Mouse (Mus musculus) liver, postnatal 0 days (tissue): ENCODE data around the gene Ksr2. TPM values are rescaled to one million over a fixed set of nuclear protein-coding genes. Genes with fewer than 3 reads are reported as not detected.

Source experiments
- ATAC-seq: fragments of 200-750 bp; cut with Nextera tagmentation; 2 replicates; pipeline ENCODE4 v1.8.0; 2017; ENCODE audit warnings: mild to moderate bottlenecking, moderate library complexity
- DNase-seq: peaks from one replicate; pipeline ENCODE4 v3.0.0-alpha.2; 2016
- H3K27ac ChIP-seq: fragments of 300-500 bp; sonication (generic); 2 replicates; pipeline ENCODE4 v1.5.1; 2014; ENCODE audit warnings: antibody characterized with exemption, moderate library complexity, mild to moderate bottlenecking, low read depth
- H3K27me3 ChIP-seq: fragments of 300-500 bp; sonication (generic); 2 replicates; pipeline ENCODE4 v1.6.1; 2014; ENCODE audit warnings: low read length, control low read depth, mixed read lengths; ENCODE audit not compliant: insufficient read depth
- H3K36me3 ChIP-seq: fragments of 300-500 bp; sonication (generic); replicated peaks from 2 replicates; pipeline ENCODE4 v1.6.1; 2014; ENCODE audit warnings: mild to moderate bottlenecking, control low read depth, low read length, moderate library complexity, mixed read lengths; ENCODE audit not compliant: insufficient read depth
- H3K4me1 ChIP-seq: fragments of 300-500 bp; sonication (generic); 2 replicates; pipeline ENCODE4 v1.6.1; 2014; ENCODE audit warnings: antibody characterized with exemption, mild to moderate bottlenecking, control low read depth; ENCODE audit not compliant: insufficient read depth
- H3K4me2 ChIP-seq: fragments of 300-500 bp; sonication (generic); 2 replicates; pipeline ENCODE4 v1.6.1; 2014; ENCODE audit warnings: low read depth, mild to moderate bottlenecking, low read length, moderate library complexity, mixed read lengths
- H3K4me3 ChIP-seq: fragments of 300-500 bp; sonication (generic); 2 replicates; pipeline ENCODE4 v1.5.1; 2014; ENCODE audit warnings: low read depth, low read length
- H3K9ac ChIP-seq: fragments of 300-500 bp; sonication (generic); replicated peaks from 2 replicates; pipeline ENCODE4 v1.6.1; 2014; ENCODE audit warnings: mild to moderate bottlenecking, moderate library complexity
- H3K9me3 ChIP-seq: fragments of 300-500 bp; sonication (generic); 2 replicates; pipeline ENCODE4 v1.6.1; 2016; ENCODE audit warnings: mild to moderate bottlenecking, control low read depth, low read length, mixed read lengths
- CTCF ChIP-seq: sonication (generic); IDR thresholded peaks from 2 replicates; pipeline ENCODE4 v1.5.1; 2016; ENCODE audit warnings: antibody characterized with exemption, low read depth
- EP300 ChIP-seq: IDR thresholded peaks from 2 replicates; pipeline ENCODE4 v1.6.1; 2016; ENCODE audit warnings: antibody characterized with exemption, low read depth, mild to moderate bottlenecking
- WGBS: fragments of 180-500 bp; shearing (Covaris S2); extraction: QIAGEN DNeasy Blood & Tissue Kit; methylation state at CpG from one replicate; pipeline ENCODE4 v1.1.7; 2014; ENCODE audit not compliant: insufficient replicate concordance; 5-methylcytosine and 5-hydroxymethylcytosine counted together
- polyA plus RNA-seq: library from polyadenylated mRNA; unstranded; fragments of >200 nt; fragmentation: Nextera tagmentation; extraction: Ambion mirVana; gene quantifications from 2 replicates; pipeline ENCODE4 v1.2.1, GENCODE M21; 2015

Ksr2 gene
- polyA plus RNA-seq, 1 experiment from 2014 or later = 0.09 TPM

DNA sequence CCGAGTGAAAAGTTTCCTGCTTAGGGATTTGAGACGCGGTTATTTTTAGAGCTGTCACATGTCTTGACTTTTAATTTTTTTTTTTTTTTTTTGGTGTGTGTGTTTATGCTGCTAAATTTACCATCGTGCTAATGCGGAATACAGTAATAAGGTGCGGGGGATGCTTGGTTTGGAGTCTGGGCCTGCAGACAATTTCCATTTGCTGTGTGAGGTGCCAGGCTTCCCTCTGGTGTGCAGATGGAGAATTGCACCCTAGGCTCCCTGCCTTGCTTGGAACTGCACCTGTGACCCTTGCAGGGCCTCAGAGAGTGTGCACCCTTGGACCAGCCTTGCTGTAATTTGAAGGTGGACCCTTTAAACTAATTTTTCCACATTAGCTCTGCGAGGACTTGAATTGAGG lies 80.1 kb downstream of the Ksr2 start:
- no peak overlapping the region for H3K4me2 ChIP-seq
- ATAC-seq = peak; percentile 45; the same call in 1 of the 2 replicates
- H3K9me3 ChIP-seq = no peaks in the 10 kb centered on the region
- no peaks in the 10 kb centered on the region for H3K27me3 ChIP-seq
- H3K4me3 ChIP-seq = no peak overlapping the region
- H3K9ac ChIP-seq = no peak overlapping the region
- DNase-seq = peak; percentile 64
- H3K4me1 ChIP-seq = no peaks in the 10 kb centered on the region
- TF ChIP-seq CTCF (peak; percentile 86), EP300 (no peak)
- H3K27ac ChIP-seq = no peak overlapping the region
- 20% methylated on average over 7 of the region's 7 CpGs for WGBS
- no peaks in the 10 kb centered on the region for H3K36me3 ChIP-seq

DNA sequence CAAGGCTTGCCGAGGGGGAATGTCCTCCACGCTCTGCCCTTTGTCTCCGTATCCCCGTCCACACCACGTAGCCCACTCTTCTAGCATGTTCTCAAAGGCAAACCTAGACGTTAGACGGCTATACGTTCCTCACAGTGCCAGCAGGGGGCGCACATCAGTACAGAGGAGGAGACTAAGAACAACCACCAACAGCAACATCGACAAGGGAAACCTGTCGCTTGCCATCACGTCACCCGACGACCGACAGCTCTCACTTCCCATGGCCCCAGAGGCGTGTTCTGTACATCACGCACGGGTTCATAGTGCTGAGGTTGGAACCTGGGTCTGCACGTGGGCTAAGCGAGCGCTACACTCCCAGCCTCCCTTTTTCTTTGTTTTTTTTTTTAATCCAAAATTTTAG lies 83.3 kb downstream of the Ksr2 start:
- Histone ChIP-seq H3K27ac (no peak overlapping the region), H3K27me3 (no peaks in the 10 kb centered on the region), H3K9ac (no peak overlapping the region), H3K4me1 (no peaks in the 10 kb centered on the region), H3K4me2 (no peak overlapping the region), H3K9me3 (no peaks in the 10 kb centered on the region), H3K36me3 (no peaks in the 10 kb centered on the region), H3K4me3 (no peak overlapping the region)
- TF ChIP-seq EP300 (no peak), CTCF (peak; percentile 66)
- DNase-seq (peak; percentile 46), ATAC-seq (no peak)
- 54% methylated on average over 21 of the region's 21 CpGs for WGBS

DNA sequence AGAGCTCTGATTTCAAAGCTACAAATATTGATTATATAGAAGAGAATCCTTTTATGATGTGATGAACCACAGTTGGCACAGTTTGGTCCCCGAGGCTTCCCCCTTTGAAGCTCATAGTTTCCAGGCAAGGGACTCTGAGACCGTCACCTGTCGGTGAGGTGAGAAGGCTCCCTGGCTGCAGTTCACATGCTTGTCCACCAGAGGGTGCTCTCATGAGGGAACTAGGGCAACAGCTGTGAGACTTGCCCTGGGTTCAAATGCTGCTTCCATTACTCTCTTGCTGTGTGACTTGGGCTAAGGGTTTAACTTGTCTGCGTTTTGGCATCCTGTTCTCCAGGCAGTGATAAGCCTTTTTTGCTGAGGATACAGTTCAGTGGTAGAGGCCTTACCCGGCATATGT lies 88.8 kb downstream of the Ksr2 start:
- Histone ChIP-seq H3K36me3 (no peaks in the 10 kb centered on the region), H3K4me3 (no peak overlapping the region), H3K4me2 (no peak overlapping the region), H3K4me1 (no peaks in the 10 kb centered on the region), H3K9me3 (no peaks in the 10 kb centered on the region), H3K27me3 (no peaks in the 10 kb centered on the region), H3K9ac (no peak overlapping the region), H3K27ac (no peak overlapping the region)
- DNase-seq (no peak), ATAC-seq (no peak)
- TF ChIP-seq EP300 = no peak
- peak; percentile 83 for TF ChIP-seq CTCF
- WGBS = 82% methylated on average over 5 of the region's 5 CpGs

DNA sequence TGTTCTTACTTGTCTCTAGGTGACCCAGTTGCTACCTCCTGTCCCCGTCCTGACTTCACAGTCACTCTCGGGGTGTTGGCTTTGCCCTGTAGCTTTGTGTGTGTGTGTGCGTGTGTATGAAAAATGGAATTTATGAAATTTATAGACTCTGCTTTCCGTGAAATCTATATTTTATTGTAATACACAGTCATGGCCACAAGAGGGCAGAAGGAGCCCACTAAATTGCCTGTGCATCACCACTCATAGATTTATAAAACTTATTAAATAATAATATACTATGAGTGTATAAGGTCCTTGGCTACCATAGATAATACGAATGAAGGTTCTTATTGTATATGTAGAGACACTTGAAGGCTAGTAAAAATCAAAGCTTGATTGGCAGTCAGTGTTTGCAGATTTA lies 90.6 kb downstream of the Ksr2 start:
- Histone ChIP-seq H3K27ac (no peak overlapping the region), H3K9ac (no peak overlapping the region), H3K4me2 (no peak overlapping the region), H3K4me3 (no peak overlapping the region), H3K36me3 (no peaks in the 10 kb centered on the region), H3K27me3 (no peaks in the 10 kb centered on the region), H3K4me1 (no peaks in the 10 kb centered on the region), H3K9me3 (no peaks in the 10 kb centered on the region)
- no peak for DNase-seq
- TF ChIP-seq CTCF (peak; percentile 46), EP300 (no peak)
- WGBS = 87% methylated on average over 5 of the region's 5 CpGs
- ATAC-seq = no peak

DNA sequence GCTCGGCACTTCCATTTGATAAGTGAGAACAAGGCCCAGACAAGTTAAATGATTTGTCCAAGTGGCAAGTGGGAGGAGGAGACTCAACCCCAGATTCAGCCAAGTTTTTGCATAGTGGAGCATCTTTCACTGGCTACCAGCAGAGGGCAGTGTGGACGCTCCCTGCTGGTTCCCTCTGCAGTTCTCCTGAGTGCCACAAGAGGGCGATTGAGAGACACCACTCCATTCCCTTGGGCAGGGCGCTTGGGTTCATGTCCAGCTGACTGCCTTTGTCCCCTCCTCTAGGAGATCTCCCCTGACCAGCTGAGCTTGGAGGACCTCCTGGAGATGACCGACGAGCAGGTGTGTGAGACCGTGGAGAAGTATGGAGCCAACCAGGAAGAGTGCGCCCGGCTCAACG lies 91.4 kb downstream of the Ksr2 start:
- peak; percentile 77 for DNase-seq
- peak; percentile 18; the same call in 1 of the 2 replicates for ATAC-seq
- no peaks in the 10 kb centered on the region for H3K9me3 ChIP-seq
- 71% methylated on average over 10 of the region's 10 CpGs for WGBS
- no peaks in the 10 kb centered on the region for H3K4me1 ChIP-seq
- H3K36me3 ChIP-seq = no peaks in the 10 kb centered on the region
- no peak overlapping the region for H3K9ac ChIP-seq
- TF ChIP-seq CTCF (peak; percentile 99), EP300 (no peak)
- H3K27me3 ChIP-seq = no peaks in the 10 kb centered on the region
- no peak overlapping the region for H3K4me2 ChIP-seq
- H3K27ac ChIP-seq = no peak overlapping the region
- H3K4me3 ChIP-seq = no peak overlapping the region

DNA sequence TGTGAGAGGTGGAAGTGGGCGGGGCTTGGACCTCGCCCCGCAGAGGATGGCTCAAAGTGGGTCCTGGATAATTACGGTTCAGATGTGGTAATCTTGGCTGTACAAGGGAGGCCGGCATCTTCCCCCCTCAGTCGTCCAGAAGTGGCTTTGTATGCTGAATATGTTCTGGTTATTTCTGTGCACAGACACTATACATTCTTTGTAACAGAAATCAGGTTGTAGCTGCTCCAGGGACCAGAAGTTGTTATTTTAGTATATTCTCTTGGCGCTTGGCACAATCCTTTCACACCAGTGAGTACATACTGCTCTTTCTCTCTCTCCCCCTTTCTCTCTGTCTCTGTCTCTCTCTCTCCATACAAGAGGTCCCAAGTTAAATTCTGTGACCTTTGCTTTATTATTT lies 92.0 kb downstream of the Ksr2 start:
- H3K27me3 ChIP-seq = no peaks in the 10 kb centered on the region
- H3K36me3 ChIP-seq = no peaks in the 10 kb centered on the region
- ATAC-seq = no peak
- H3K4me1 ChIP-seq = no peaks in the 10 kb centered on the region
- no peak overlapping the region for H3K27ac ChIP-seq
- TF ChIP-seq EP300 = no peak
- no peak for TF ChIP-seq CTCF
- 76% methylated on average over 7 of the region's 7 CpGs for WGBS
- no peak overlapping the region for H3K9ac ChIP-seq
- no peak overlapping the region for H3K4me3 ChIP-seq
- H3K4me2 ChIP-seq = no peak overlapping the region
- no peak for DNase-seq
- H3K9me3 ChIP-seq = no peaks in the 10 kb centered on the region

DNA sequence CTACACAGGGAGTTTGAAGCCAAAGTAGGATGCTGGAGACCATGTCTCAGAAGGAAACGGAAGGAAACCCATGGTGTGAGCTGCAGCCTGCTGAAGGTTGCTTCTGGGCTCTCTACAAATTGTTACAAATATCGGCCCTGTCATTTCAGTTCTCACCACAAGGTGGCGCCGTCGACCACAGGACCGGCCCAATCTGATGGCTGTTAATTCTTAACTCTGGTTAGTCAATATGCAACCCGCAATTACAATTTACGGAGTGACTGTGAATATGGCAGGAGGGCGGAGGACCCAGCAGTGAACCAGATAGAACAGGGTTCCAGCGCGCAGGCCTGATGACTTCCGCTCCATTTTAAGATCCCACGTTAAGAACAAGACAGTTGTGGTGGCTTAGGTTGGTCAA lies 92.6 kb downstream of the Ksr2 start:
- no peaks in the 10 kb centered on the region for H3K27me3 ChIP-seq
- H3K9ac ChIP-seq = no peak overlapping the region
- H3K4me2 ChIP-seq = no peak overlapping the region
- H3K27ac ChIP-seq = no peak overlapping the region
- no peaks in the 10 kb centered on the region for H3K36me3 ChIP-seq
- ATAC-seq (peak; percentile 51), DNase-seq (peak; percentile 76)
- no peak for TF ChIP-seq EP300
- peak; percentile 86 for TF ChIP-seq CTCF
- no peak overlapping the region for H3K4me3 ChIP-seq
- H3K4me1 ChIP-seq = no peaks in the 10 kb centered on the region
- H3K9me3 ChIP-seq = no peaks in the 10 kb centered on the region
- WGBS = 30% methylated on average over 13 of the region's 13 CpGs
